Mouse (Mus musculus): ENCODE measurements around the gene Zfhx3. TPM values are rescaled to one million over a fixed set of nuclear protein-coding genes. Genes with fewer than 3 reads are reported as not detected.

The Zfhx3 gene
- polyA plus RNA-seq, 1 experiment from 2014 or later: 1.2 TPM

GRCm38 (mm10) chr8:107980618-107981017, 38.2 kb downstream of the Zfhx3 start:
- Histone ChIP-seq H3K4me1 (ENCODE audit: control insufficient read depth, low read depth, low read length) (no peaks in the 10 kb centered on the region), H3K9me3 (replicated peaks; ENCODE audit: control insufficient read depth, low read length) (no peaks in the 10 kb centered on the region), H3K9ac (ENCODE audit: low read depth, low read length) (no peak overlapping the region), H3K27me3 (ENCODE audit: control insufficient read depth, insufficient read depth, low read depth, low read length) (no peaks in the 10 kb centered on the region), H3K4me3 (ENCODE audit: low read depth, low read length) (no peak overlapping the region), H3K36me3 (ENCODE audit: control insufficient read depth, insufficient read depth) (no peaks in the 10 kb centered on the region), H3K4me2 (ENCODE audit: low read depth, low read length) (no peak overlapping the region), H3K27ac (ENCODE audit: low read length) (no peak overlapping the region)
- no peak for ATAC-seq (ENCODE audit: low read depth)
- 27% methylated on average over 10 of the region's 10 CpGs for WGBS (ENCODE audit: insufficient replicate concordance)

DNA sequence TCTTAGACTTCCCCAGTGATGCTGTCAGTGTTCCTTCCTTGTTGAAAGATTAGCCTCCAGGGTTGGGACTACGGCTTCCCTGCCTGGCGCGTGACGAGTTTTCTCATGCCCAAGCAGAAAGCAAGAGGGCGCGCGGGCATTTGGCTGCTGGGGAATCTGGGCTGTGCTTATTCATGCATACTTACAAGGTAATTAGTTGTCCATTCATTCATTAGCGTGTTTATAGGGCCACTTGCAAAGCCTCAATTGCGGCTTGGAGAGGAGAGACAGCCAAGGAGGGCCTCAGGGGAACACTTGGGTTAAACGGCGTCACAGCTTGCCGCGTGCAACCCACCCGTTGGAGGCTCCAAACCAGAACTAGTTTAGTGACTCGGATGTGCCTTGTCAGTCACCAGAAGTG, 44.2 kb downstream of the Zfhx3 start:
- H3K4me3 ChIP-seq (ENCODE audit: low read depth, low read length): no peak overlapping the region
- H3K36me3 ChIP-seq (ENCODE audit: control insufficient read depth, insufficient read depth): no peaks in the 10 kb centered on the region
- no peak overlapping the region for H3K4me2 ChIP-seq (ENCODE audit: low read depth, low read length)
- H3K9me3 ChIP-seq (replicated peaks; ENCODE audit: control insufficient read depth, low read length): no peaks in the 10 kb centered on the region
- no peak for ATAC-seq (ENCODE audit: low read depth)
- 80% methylated on average over 15 of the region's 15 CpGs for WGBS (ENCODE audit: insufficient replicate concordance)
- no peak overlapping the region for H3K27ac ChIP-seq (ENCODE audit: low read length)
- no peaks in the 10 kb centered on the region for H3K4me1 ChIP-seq (ENCODE audit: control insufficient read depth, low read depth, low read length)
- no peaks in the 10 kb centered on the region for H3K27me3 ChIP-seq (ENCODE audit: control insufficient read depth, insufficient read depth, low read depth, low read length)
- no peak overlapping the region for H3K9ac ChIP-seq (ENCODE audit: low read depth, low read length)

DNA sequence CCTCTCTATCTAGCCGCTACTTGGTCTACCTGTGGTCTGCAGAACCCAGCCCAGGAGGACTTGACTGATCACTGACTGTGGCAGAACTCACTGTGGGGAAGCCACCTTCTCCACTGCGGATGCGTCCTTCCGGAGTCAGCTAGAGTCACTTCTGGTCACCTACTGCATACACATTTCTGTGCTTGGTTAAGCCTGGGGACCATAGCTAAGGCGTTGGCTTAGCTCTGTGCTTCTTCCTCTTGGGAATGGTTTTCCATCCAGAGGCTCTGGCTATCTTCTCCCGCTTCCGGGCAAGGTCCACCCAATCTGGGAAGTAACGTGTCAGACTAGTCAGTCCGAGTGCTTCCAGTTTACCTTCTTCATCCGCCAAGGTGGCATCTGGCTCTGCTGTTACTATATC, 56.4 kb downstream of the Zfhx3 start:
- no peak for ATAC-seq (ENCODE audit: low read depth)
- 68% methylated on average over 10 of the region's 10 CpGs for WGBS (ENCODE audit: insufficient replicate concordance)
- Histone ChIP-seq H3K27ac (ENCODE audit: low read length) (no peak overlapping the region), H3K4me1 (ENCODE audit: control insufficient read depth, low read depth, low read length) (no peaks in the 10 kb centered on the region), H3K4me3 (ENCODE audit: low read depth, low read length) (no peak overlapping the region), H3K9me3 (replicated peaks; ENCODE audit: control insufficient read depth, low read length) (no peaks in the 10 kb centered on the region), H3K36me3 (ENCODE audit: control insufficient read depth, insufficient read depth) (no peaks in the 10 kb centered on the region), H3K27me3 (ENCODE audit: control insufficient read depth, insufficient read depth, low read depth, low read length) (no peaks in the 10 kb centered on the region), H3K4me2 (ENCODE audit: low read depth, low read length) (no peak overlapping the region), H3K9ac (ENCODE audit: low read depth, low read length) (no peak overlapping the region)

DNA sequence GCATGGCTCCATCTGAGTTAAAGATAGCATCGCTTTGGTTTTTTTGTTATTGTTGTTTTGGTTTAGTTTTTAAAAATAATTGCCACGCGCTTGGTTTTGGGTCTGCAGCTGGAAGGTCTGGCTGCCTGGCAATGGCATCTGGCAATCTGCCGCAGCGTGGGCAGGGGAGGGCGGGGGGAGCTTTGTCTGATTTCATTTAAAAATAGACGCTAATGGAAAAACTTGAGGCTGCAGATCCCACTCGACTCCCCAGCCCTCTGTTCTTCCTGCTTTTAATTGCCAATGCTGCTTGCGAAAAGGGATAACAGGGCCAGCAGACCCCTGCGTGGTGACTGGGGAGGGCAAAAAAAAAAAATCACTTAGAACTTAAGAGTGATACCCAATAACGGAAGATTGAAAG, 69.1 kb downstream of the Zfhx3 start:
- no peak overlapping the region for H3K4me3 ChIP-seq (ENCODE audit: low read depth, low read length)
- no peak overlapping the region for H3K4me2 ChIP-seq (ENCODE audit: low read depth, low read length)
- H3K9ac ChIP-seq (ENCODE audit: low read depth, low read length): no peak overlapping the region
- H3K9me3 ChIP-seq (replicated peaks; ENCODE audit: control insufficient read depth, low read length): no peaks in the 10 kb centered on the region
- ATAC-seq (ENCODE audit: low read depth): no peak
- no peaks in the 10 kb centered on the region for H3K27me3 ChIP-seq (ENCODE audit: control insufficient read depth, insufficient read depth, low read depth, low read length)
- 67% methylated on average over 11 of the region's 11 CpGs for WGBS (ENCODE audit: insufficient replicate concordance)
- H3K36me3 ChIP-seq (ENCODE audit: control insufficient read depth, insufficient read depth): no peaks in the 10 kb centered on the region
- no peaks in the 10 kb centered on the region for H3K4me1 ChIP-seq (ENCODE audit: control insufficient read depth, low read depth, low read length)
- no peak overlapping the region for H3K27ac ChIP-seq (ENCODE audit: low read length)

- 69% methylated on average over 5 of the region's 5 CpGs for WGBS (ENCODE audit: insufficient replicate concordance)
- ATAC-seq (ENCODE audit: low read depth): no peak
- H3K4me1 ChIP-seq (ENCODE audit: control insufficient read depth, low read depth, low read length): no peaks in the 10 kb centered on the region
Observed at GRCm38 (mm10) chr8:108017727-108018126, 75.3 kb downstream of the Zfhx3 start.

DNA sequence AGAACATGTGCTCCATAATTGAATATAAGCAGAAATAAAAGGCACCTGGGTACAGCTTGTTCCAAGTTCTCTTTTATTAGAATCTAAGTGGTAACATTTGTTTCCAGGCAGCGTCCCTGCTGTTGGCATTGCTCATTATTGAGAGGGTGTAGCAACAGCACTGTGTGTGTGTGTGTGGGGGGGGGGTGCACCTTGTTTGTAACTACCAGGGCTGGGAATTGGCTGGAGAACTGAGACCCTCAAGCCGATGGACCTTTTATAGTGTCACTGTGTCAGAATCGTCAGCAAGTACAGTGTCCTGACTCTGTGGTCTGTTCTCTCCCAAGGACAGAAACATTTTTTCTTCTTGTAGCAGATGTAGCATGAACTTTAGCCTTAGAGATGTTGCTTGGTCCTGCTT, 77.2 kb downstream of the Zfhx3 start:
- Histone ChIP-seq H3K4me3 (ENCODE audit: low read depth, low read length) (no peak overlapping the region), H3K4me2 (ENCODE audit: low read depth, low read length) (no peak overlapping the region), H3K9me3 (replicated peaks; ENCODE audit: control insufficient read depth, low read length) (no peaks in the 10 kb centered on the region), H3K27me3 (ENCODE audit: control insufficient read depth, insufficient read depth, low read depth, low read length) (no peaks in the 10 kb centered on the region), H3K36me3 (ENCODE audit: control insufficient read depth, insufficient read depth) (no peaks in the 10 kb centered on the region), H3K4me1 (ENCODE audit: control insufficient read depth, low read depth, low read length) (no peaks in the 10 kb centered on the region), H3K27ac (ENCODE audit: low read length) (no peak overlapping the region), H3K9ac (ENCODE audit: low read depth, low read length) (no peak overlapping the region)
- ATAC-seq (ENCODE audit: low read depth): no peak
- WGBS (ENCODE audit: insufficient replicate concordance): 60% methylated on average over 3 of the region's 3 CpGs

More at GRCm38 (mm10) chr8:108017727-108018126, 75.3 kb downstream of the Zfhx3 start:
- no peaks in the 10 kb centered on the region for H3K9me3 ChIP-seq (replicated peaks; ENCODE audit: control insufficient read depth, low read length)
- no peak overlapping the region for H3K9ac ChIP-seq (ENCODE audit: low read depth, low read length)
- no peak overlapping the region for H3K4me2 ChIP-seq (ENCODE audit: low read depth, low read length)
- H3K27me3 ChIP-seq (ENCODE audit: control insufficient read depth, insufficient read depth, low read depth, low read length): no peaks in the 10 kb centered on the region
- no peak overlapping the region for H3K27ac ChIP-seq (ENCODE audit: low read length)
- no peaks in the 10 kb centered on the region for H3K36me3 ChIP-seq (ENCODE audit: control insufficient read depth, insufficient read depth)
- no peak overlapping the region for H3K4me3 ChIP-seq (ENCODE audit: low read depth, low read length)

DNA sequence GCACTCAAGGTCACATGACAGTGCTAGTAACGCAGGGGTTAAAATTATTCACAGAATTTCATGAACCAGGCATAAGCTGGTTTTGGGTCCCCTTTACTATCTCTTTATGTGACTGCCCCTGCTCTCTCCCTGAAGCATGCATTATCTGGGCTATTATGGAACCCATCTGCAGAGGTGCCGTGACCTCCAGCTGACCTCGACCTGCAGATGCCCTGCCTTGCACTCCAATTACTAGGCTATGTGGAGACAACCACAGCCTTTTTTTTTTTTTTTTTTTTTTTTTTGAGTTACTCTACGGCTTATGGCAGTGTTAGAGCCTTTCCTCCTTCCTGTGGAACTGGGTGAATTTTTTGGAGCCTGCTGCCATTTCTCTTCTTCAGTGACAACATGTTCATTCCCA, 80.0 kb downstream of the Zfhx3 start:
- no peaks in the 10 kb centered on the region for H3K4me1 ChIP-seq (ENCODE audit: control insufficient read depth, low read depth, low read length)
- 60% methylated on average over 4 of the region's 4 CpGs for WGBS (ENCODE audit: insufficient replicate concordance)
- no peak overlapping the region for H3K27ac ChIP-seq (ENCODE audit: low read length)
- H3K9me3 ChIP-seq (replicated peaks; ENCODE audit: control insufficient read depth, low read length): no peaks in the 10 kb centered on the region
- no peak overlapping the region for H3K4me2 ChIP-seq (ENCODE audit: low read depth, low read length)
- H3K27me3 ChIP-seq (ENCODE audit: control insufficient read depth, insufficient read depth, low read depth, low read length): no peaks in the 10 kb centered on the region
- ATAC-seq (ENCODE audit: low read depth): no peak
- no peak overlapping the region for H3K4me3 ChIP-seq (ENCODE audit: low read depth, low read length)
- H3K36me3 ChIP-seq (ENCODE audit: control insufficient read depth, insufficient read depth): no peaks in the 10 kb centered on the region
- H3K9ac ChIP-seq (ENCODE audit: low read depth, low read length): no peak overlapping the region

GRCm38 (mm10) chr8:108024331-108024730, 81.9 kb downstream of the Zfhx3 start:
- Histone ChIP-seq H3K9ac (ENCODE audit: low read depth, low read length) (no peak overlapping the region), H3K4me3 (ENCODE audit: low read depth, low read length) (no peak overlapping the region), H3K9me3 (replicated peaks; ENCODE audit: control insufficient read depth, low read length) (no peaks in the 10 kb centered on the region), H3K27me3 (ENCODE audit: control insufficient read depth, insufficient read depth, low read depth, low read length) (no peaks in the 10 kb centered on the region), H3K4me1 (ENCODE audit: control insufficient read depth, low read depth, low read length) (no peaks in the 10 kb centered on the region), H3K4me2 (ENCODE audit: low read depth, low read length) (no peak overlapping the region), H3K36me3 (ENCODE audit: control insufficient read depth, insufficient read depth) (no peaks in the 10 kb centered on the region), H3K27ac (ENCODE audit: low read length) (no peak overlapping the region)
- ATAC-seq (ENCODE audit: low read depth): no peak
- WGBS (ENCODE audit: insufficient replicate concordance): 57% methylated on average over 4 of the region's 4 CpGs

GRCm38 (mm10) chr8:108025249-108025648, 82.8 kb downstream of the Zfhx3 start:
- no peak overlapping the region for H3K27ac ChIP-seq (ENCODE audit: low read length)
- H3K4me1 ChIP-seq (ENCODE audit: control insufficient read depth, low read depth, low read length): no peaks in the 10 kb centered on the region
- no peak for ATAC-seq (ENCODE audit: low read depth)
- 70% methylated on average over 2 of the region's 2 CpGs for WGBS (ENCODE audit: insufficient replicate concordance)
- H3K27me3 ChIP-seq (ENCODE audit: control insufficient read depth, insufficient read depth, low read depth, low read length): no peaks in the 10 kb centered on the region
- H3K9me3 ChIP-seq (replicated peaks; ENCODE audit: control insufficient read depth, low read length): no peaks in the 10 kb centered on the region
- H3K4me3 ChIP-seq (ENCODE audit: low read depth, low read length): no peak overlapping the region
- no peak overlapping the region for H3K9ac ChIP-seq (ENCODE audit: low read depth, low read length)
- no peaks in the 10 kb centered on the region for H3K36me3 ChIP-seq (ENCODE audit: control insufficient read depth, insufficient read depth)
- H3K4me2 ChIP-seq (ENCODE audit: low read depth, low read length): no peak overlapping the region
